Mouse (Mus musculus) gastrocnemius, postnatal 36 days (tissue): ENCODE data around the gene Jpt1. TPM values are rescaled to one million over a fixed set of nuclear protein-coding genes. Genes with fewer than 3 reads are reported as not detected.
"Not testable (repeated sequence)": the region's sequence is repeated elsewhere in the genome, so short reads cannot be mapped to it uniquely, and the experiment has no call there.

Source experiments
- DNase-seq, 2 experiments: peaks; one replicate each; pipeline ENCODE4 v3.0.0; 2022
- intact Hi-C: fragments of 180-260 bp; cut with DNase I; formaldehyde crosslinking; loops from one replicate; pipeline ENCODE4 v1.15.1; 2025
- long read RNA-seq, 2 experiments: library from polyadenylated mRNA; stranded (forward); transcript quantifications; one replicate each; pipeline ENCODE4 v2.0.0; 2021
- total RNA-seq, 2 experiments: library from RNA; stranded (reverse); gene quantifications; 2 replicates each; pipeline ENCODE4 v1.2.3; 2021

The Jpt1 gene
- 10 to 100 TPM; 34.6 to 48.3 TPM for total RNA-seq
- long read RNA-seq, experiment 1, partial matches to known transcripts: 4 of 13 reads
- long read RNA-seq, experiment 1, other reads (novel, unspliced or antisense): 8 of 13 reads
- long read RNA-seq, experiment 2, partial matches to known transcripts: 1 of 11 reads
- long read RNA-seq, experiment 2, other reads (novel, unspliced or antisense): 10 of 11 reads

DNA sequence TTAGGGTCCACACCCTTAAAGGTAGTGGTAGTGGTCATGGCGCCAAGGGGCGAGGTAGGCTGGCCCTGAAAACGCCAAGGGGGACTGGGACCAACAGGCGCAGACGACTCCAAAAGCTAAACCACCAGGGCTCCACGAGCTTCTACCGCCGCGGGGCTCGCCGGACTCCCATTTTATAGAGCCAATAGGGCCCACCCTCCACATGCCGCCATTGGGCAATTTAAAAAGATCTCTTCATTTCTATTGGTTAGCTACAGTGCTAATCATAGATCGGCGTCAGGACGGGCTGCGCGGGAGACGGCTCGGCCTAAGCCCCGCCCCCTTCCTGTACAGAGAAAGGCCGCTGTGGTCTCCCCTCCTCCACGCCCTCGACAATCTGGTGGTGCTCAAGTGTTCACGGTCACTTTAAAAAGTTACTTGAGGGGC, at the start of gene Jpt1:
TSS of gene Jpt1 (minus strand) at position 150 of the 426 bp plus-strand sequence.
- DNase-seq: peak; percentile 91 to 93
- intact Hi-C loops: no loop called here

GRCm38 (mm10) chr11:115563406-115563805, 49.2 kb upstream of the Jpt1 start:
- DNase-seq: no peak
- intact Hi-C loops: no loop called here

DNA sequence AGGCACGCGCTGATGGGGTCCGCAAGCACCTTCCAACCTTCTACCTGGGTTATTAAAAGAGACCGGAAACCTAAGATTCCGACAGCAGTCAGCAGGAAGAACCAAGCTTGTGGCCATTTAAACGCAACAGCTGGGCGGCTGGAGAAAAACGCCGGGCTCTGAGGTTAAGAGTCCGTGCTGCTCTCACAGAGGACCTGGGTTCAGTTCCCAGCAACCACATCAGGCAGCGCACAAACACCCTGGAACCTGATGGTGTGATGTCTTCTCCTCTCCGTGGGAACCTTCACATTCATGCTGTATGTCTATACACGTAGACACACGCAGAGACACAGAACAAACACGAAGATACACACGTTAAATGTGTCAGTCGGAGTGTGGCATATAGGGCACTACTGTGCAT, 41.5 kb upstream of the Jpt1 start:
- intact Hi-C loops: no loop called here
- DNase-seq: no peak

- intact Hi-C loops: no loop called here
- no peak for DNase-seq
These were observed 38.6 kb upstream of the Jpt1 start for GRCm38 (mm10) chr11:115552783-115553182.

DNA sequence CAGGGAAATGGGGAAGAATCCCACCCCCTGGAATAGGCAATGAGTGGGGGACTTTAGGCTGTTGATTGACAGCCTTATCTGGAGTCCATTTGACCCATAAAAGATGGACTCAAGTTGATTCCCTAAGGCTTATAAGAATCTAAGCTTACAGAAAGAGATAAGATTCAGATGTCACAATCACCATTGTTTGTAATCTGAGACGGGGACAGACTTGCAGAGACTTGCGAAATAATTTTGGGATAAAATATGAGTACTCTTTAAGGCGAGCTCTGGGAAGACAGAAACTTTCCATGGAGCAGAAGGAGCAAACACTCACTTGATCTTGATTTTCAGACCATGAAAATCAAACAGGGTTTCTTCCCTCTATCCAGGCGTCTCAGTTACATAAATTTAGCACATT, 29.4 kb upstream of the Jpt1 start:
- no peak for DNase-seq
- intact Hi-C loops: no loop called here

DNA sequence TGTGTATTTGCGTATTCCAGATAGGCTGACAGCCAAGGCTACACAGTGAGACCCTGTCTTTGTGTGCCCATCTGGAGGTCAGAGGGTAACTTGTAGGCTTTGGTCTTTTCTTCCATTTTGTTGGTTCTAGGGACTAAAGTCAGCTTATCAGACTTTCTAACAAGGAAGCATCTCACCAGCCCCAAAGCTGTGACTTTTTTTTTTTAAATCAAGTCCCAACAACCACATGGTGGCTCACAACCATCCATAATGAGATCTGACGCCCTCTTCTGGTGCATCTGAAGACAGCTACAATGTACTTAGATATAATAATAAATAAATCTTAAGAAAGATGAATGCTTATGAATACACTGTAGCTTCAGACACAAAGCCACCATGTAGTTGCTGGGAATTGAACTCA, 23.9 kb upstream of the Jpt1 start:
- DNase-seq: no peak
- intact Hi-C loops: loop anchor here (2.0 kb wide), 1 partner anchor 53 kb away; no protein-coding TSS in a partner anchor

GRCm38 (mm10) chr11:115536856-115537568, 22.8 kb upstream of the Jpt1 start:
- DNase-seq: no peak
- intact Hi-C loops: no loop called here

- DNase-seq: peak; percentile 97 to 99
- intact Hi-C loops: no loop called here
These were observed 22.0 kb upstream of the Jpt1 start, which contains the start of gene Sumo2 for GRCm38 (mm10) chr11:115536038-115536681. Sumo2 (minus strand) TSS chr11:115536276.

- DNase-seq: peak; percentile 47 to 53
- intact Hi-C loops: no loop called here
These were observed 21.3 kb upstream of the Jpt1 start for GRCm38 (mm10) chr11:115535401-115536037.

DNA sequence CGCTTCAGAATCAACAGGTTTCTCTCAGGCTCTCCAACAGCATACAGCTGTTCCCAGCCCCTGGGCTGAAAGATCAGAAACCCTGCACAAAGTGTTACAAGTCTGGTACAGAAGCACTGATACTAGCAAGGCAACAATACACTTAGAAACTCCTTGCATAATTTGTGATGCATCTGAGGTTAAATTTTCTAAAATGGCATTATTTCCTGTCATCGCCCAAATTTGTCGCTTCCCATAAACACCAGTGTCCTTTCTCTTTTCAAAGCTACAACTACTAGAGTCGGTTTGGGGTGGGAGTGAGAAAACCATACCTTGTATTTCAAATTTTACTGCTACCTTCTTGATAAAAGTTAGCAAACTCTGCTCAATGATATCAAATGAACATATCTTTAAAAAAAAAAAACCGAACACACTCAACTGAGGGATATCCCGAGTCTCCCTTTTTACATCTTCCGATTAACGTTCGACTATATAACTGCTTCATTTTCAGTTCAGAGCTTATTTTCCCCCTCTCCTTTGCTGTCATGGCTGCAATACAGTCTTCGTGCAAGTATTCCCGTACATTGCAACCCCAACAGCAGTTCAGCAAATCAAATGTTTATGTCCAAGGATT, 20.7 kb upstream of the Jpt1 start:
- intact Hi-C loops: no loop called here
- no peak for DNase-seq

DNA sequence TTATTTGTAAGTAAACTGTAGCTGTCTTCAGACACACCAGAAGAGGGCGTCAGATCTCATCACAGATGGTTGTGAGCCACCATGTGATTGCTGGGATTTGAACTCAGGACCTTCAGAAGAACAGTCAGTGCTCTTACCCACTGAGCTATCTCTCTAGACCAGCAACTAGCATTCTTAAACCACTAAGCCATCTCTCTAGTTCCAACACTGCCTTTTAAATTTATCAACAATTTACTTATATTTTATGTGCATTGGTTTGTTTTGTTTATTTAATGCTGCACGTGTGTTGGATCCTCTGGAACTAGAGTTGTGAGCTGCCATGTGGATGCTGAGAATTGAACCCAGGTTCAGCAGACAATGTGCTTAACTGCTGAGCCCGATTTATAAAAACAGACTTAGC, 12.3 kb upstream of the Jpt1 start:
- DNase-seq, intact Hi-C loops: not testable (repeated sequence)

DNA sequence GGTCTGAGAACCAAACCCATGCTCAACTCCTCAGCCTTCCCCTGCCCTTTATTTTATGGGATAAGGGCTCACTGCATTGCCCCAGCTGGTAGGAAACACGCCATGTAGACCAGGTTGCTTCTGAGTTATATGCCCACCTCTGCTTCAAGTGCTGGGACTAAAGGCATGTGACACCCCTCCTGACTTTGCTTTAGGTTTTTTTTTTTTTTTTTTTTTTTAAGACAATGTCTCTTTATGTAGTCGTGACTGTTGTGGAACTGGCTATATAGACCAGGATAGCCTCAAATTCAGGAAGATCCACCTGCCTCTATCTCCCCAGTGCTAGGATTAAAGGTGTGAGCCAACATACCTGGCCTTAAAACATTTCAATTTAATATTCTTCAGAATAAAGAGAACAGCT, 8.5 kb upstream of the Jpt1 start:
- no peak for DNase-seq
- intact Hi-C loops: no loop called here

GRCm38 (mm10) chr11:115522238-115522637, 8.1 kb upstream of the Jpt1 start:
- intact Hi-C loops: no loop called here
- DNase-seq: no peak

DNA sequence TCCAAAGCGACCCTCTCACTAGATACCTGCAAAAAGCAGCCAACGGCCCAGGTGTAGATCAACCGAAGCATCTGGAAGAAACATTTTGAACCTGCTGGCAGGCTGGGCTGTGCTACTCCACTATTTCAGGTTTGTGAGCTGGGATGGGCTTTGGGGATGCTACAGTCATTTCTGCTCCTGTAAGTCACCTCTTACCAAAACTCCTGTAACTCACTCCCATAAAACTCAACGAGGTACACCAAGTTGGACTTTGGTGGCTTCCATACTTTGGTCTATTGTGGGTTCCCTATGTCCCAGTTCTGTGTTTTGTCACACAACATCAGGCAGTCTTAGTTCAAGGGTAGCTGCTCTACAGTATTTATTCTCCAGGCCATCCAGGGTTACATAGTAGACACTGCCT, 6.9 kb upstream of the Jpt1 start:
- intact Hi-C loops: no loop called here
- DNase-seq: no peak

DNA sequence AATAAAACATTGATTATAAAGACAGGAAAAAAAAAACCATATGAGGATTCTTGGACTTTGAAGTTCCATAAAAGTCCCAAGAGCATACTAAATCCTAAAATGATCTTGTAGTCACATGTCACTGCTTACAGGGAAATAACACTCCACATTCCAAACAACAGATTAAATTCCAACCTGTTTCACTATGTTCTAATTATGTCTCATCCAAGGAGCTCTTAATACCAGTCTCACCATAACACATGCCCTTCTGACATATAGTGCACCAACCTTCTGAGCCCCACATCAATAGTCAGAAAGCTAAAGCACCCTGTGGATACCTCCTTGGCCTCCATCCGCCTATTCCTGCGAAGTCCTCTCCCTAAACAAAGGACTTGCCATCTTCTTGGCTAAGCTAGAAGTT, 6.0 kb upstream of the Jpt1 start:
- DNase-seq: no peak
- intact Hi-C loops: no loop called here

DNA sequence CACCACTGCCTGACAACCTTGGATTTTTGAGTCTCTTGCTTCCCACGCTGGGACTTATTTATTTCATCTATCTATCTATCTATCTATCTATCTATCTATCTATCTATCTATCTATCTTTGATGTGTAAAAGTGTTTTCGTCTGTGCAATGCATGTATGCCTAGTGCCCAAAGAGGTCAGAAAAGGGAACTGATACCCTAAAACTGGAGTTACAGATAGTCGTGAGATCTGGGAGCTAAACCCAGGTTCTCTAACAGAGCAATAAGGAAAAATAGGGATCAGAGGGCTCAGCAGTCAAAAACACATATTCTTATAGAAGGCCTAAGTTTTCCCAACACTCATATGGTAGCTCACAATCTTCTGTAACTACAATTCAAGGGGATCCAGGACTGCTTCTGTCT, 5.4 kb upstream of the Jpt1 start:
- intact Hi-C loops: no loop called here
- DNase-seq: no peak

- DNase-seq: no peak
- intact Hi-C loops: no loop called here
These were observed 4.5 kb upstream of the Jpt1 start for GRCm38 (mm10) chr11:115518693-115519092.

GRCm38 (mm10) chr11:115516942-115517341, 2.8 kb upstream of the Jpt1 start:
- intact Hi-C loops: no loop called here
- no peak for DNase-seq

GRCm38 (mm10) chr11:115515021-115515420, 834 bp upstream of the Jpt1 start:
- intact Hi-C loops: no loop called here

DNA sequence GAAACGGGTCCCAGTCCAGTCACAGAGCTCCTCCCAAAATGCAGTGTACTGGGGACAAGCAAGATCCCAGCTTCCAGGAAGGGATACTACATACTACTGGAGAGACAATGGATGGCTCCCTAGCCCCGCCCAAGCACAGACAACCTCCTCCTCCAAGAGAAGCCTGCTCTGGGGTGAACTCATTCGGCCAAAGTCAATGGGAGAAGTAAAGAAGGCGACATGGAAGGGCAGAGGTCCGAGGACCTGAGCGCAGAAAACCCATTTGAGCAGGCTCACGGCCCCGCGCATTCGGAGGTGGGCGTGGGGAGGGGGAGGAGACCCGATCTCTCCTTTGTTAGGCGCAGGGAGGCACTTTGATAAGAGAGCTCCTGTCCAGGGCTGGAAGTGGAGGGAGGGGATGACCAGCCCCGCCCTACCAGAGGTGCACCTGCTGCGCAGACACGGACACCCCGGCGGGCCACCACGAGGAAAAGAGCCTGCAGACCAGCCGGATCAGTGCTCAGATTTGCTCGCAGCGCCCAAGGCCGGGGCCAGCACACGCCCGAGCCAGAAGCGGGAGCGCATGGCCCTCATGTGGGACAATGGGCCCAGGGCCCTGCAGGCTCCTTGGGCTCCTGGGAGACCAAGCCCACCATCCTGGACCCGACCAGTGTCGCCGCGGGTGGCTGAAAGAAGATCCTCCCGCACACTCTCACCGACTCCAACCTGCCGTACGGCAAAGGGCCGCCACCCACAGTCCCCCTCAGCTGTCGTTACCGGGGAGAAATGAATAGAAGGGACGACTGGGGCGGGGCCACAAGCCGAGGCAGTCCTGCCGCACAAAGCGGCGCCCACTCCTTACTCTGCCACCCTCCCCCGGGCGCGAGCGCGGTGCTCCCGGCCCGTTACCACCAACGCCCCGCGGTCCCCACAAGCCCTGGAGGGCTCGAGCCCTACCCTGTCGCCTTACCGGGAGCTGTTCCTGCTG, 633 bp downstream of the Jpt1 start:
- intact Hi-C loops: no loop called here
- DNase-seq: peak in 1 of 2 experiments; percentile 54

More at GRCm38 (mm10) chr11:115515021-115515420, 834 bp upstream of the Jpt1 start:
- DNase-seq: peak in 1 of 2 experiments; percentile 8
